Mouse (Mus musculus) brain, embryonic 18.5 days (tissue): ENCODE data around the gene Zfhx3.
A peak's percentile ranks its signal among the peaks of the same experiment; 100 is the strongest.

Experiments used
- DNase-seq: peaks from one replicate; pipeline ENCODE4 v3.0.0-alpha.2; 2012; ENCODE audit warnings: low read depth, low spot score

Gene Zfhx3

DNA sequence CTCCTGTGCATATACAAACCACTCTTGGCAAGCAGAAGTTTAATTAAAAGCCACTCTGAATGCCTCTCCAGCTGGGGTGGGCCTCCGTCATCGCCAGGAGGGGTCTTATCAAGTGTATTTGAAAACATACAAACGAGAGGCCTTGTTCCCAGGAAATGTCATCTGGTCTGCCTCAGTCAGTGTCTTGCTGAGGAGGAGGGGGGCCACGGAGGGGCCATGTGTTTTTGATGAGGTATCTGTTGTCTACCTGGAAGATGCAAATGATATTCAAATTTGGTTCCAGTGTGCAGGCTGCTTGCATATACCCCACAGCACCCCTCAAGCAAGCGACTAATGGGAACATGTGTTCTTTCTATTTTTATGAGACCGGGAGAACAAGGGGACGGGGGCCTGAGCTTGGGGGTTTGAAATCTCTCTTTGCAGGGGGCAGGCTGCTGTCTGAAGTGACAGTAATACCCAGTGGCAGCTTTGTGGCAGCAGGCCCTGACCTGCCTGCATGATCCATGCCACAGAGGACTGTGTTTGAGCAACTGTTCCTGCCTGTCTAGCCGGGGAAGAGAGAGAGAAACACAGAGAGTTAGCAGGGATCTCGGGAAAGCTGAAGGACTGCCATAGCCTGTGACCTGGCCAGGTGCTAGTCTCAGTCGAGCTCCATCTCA lies 412.8 kb downstream of the Zfhx3 start:
- no peak for DNase-seq

GRCm38 (mm10) chr8:108361402-108361801 lies 419.0 kb downstream of the Zfhx3 start:
- DNase-seq = no peak

DNA sequence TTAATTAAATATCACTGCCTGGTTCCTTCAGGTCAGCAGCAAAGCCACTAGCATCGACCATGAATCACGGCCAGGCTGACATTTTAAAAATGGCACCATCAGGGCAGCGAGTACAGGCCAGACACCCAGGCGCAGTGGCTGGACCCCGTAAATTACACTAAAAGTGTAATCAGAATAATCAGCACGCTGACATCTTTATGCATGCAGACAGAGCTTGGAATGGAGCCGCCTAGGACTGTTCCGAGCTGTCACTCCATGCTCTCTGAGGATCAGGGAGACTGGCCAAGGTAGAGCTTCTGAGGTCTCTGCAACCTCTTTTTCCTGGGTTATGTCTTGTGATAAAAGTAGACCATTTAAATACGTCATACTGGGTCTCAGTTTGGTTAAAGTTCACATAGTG lies 420.0 kb downstream of the Zfhx3 start:
- no peak for DNase-seq

GRCm38 (mm10) chr8:108363435-108363834 lies 421.0 kb downstream of the Zfhx3 start:
- no peak for DNase-seq

DNA sequence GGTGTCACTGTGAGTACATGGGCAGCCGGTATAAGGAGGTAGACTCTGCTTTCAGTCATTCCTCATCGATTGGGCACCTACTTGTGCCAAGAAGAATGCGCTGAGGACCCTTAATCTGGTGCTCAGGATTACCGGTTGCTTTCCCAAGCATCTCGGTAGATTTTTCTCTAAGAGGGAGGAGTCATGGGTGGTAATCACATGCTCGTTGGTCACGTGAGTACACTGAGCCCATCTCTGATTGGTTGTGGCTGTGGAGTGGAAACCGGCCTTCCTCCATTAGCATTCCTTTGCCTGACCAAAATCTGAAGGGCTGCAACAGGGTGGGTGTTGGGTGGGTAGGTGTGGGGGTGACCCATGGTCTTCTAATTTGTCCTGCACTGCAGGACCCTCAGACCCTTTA lies 421.4 kb downstream of the Zfhx3 start:
- no peak for DNase-seq

DNA sequence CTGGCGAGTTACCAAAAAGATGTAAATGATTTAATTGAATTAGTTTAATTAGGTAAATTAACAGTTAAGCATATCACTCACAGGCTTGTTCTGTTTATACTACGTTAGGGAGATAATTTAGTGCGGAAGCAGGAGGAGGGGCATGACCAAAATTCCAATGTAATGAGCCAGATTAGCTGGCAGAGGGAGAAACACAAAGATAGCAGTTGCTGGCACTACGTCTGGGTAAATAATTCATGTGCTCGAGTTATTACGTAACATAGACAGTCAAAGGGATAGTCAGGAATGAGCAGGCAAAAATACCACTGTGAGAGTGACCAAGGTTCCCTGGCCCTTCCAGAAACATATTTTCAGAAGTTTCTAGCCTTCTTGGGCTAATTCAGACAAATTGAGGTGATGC lies 426.6 kb downstream of the Zfhx3 start:
- no peak for DNase-seq

DNA sequence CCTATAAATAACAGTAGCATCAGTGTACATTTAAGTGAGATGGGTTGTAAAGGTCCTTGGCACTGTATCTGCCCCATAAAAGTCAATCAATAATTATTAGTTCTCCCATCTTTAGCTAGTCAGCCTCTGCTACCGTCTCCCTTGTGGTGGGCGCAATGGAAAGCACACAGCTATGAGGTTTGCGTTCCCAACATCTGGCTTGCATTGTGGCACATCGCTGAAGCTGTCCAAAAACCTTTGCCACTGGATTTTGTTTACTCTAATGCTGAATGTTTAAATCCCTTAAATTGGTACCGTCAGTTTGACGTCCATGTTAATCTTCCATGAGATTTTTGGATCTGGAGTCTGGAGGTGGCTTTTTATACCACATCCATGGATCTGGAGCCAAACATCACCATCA lies 428.3 kb downstream of the Zfhx3 start:
- no peak for DNase-seq

DNA sequence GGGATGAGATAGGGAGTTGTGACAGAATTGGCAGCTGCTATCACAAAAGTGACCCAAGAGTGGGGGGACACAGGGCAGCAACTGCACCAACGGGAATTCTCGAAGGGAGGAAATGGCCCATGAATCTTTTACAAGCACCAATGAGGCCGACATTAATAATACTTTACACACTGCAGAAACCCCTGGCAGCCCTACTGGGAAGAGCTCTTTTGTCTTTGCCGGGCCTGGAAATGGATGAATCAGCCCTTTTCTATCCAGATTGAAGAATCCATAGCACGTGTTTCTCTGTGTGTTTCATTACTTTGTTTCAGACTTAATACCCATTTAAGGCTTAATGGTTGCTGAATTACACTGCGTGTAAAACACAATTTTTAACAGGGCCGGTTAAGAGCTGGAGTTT lies 430.6 kb downstream of the Zfhx3 start:
- DNase-seq = no peak

GRCm38 (mm10) chr8:108378036-108378435 lies 435.6 kb downstream of the Zfhx3 start:
- DNase-seq = no peak

DNA sequence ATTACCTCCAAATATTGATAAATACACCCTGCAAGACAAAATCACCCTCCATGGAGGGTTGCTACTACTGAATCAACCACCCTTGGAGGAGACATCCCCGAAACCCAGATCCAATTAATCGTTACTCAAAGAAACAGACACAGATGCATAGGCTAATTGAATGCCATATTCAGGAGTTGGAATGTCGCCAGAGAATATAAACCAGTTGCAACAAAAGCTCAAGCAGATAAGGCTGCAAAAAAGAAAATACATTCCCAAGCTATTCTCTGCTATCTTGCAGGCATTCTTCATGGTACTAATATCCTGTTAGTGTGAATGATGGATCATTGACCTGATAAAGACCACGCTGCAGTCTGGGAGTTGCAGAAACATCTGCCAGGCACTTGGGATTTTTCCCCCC lies 440.7 kb downstream of the Zfhx3 start:
- no peak for DNase-seq

- DNase-seq = no peak
These were observed 444.9 kb downstream of the Zfhx3 start for GRCm38 (mm10) chr8:108387160-108387912.

DNA sequence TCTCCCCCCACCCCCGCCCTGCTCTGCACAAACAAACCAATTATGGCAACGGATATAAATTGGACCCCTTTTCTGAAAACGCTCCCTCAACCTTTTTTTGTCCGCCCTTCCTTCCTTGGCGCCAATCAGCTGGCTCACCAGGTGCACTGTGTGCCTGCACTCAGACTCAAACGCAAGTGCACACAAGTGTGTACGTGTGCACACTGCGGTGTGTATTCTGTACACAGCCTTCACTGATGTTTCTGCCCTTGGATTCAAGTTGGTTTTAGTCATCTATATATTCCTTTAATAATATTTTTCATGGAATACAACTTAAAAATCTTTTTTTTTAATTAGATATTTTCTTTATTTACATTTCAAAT lies 445.4 kb downstream of the Zfhx3 start:
- DNase-seq = no peak

DNA sequence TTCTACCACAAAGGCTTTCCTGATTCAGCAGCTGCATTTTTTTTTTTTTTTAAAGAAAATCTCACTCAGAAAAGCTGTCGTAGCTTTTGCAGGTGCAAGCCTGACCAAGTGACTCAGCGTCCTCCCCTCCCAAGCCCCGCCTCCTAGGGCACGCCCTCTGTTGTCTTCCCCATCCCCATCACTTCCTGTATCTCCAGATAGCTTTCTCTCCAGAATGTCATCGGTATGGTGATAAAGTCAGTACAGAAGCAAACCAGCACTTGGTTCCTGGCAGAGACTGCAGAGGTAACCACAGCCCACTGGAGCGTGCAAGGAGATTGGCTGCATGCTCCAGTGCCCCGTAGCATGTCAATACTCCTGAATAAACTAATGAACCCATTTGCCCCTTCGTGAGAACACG lies 450.5 kb downstream of the Zfhx3 start:
- DNase-seq = no peak

DNA sequence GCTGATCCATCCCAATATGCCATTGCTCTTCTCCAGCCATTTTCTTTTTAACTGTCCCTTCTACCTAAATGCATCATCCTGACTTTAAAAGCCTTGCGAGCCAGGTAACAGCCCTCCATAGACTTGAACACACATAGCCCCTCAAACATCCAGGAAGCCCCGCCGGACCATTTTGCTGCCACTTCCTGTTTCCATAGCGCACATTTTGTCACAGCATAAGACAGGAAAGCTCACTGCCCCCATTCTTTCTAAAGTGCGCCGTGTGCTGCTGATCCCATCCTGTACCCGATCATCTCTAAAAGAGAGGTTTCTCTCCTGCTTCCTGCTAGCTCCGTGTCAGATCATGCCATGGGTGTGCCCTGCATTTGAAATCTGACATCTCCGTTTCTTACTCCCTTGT lies 459.7 kb downstream of the Zfhx3 start:
- DNase-seq = no peak

DNA sequence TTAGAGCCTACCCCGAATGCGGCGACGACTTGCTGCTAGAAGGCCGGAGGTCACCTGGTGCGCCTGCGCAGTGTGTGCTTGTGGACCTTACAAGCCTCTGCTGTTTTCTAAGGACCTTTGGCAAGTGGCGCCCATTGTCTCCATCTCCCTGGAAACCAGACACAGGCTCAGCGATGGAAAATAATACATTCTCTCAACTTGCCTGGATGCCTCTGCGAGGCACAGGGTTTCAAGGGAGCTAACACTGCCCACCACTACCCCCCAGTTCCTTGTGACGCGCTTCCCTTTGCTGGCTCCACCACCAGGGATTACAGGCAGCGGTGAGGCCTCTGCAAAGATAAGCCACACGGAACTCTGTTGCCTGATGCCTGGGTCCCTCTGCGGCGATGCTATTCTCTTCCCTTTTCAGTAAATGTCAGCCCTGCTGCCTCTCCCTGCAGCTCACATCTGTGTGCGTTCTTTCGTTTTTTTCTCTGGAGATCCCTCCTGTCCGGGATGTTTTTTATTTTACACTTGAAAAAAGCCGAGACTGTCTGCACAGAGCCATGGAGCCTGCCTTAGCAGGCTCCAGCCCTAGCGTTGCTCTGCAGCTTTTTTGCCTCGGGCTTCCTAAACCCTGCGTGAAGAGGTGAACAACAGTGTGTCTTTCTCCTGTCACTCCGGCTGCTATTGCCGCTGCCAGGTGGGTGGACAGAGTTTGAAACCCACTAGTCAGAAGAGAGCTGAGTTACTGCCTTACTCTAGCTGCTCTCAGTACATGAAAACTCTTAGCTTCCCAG lies 464.5 kb downstream of the Zfhx3 start:
- DNase-seq = peak; percentile 39

- no peak for DNase-seq
These were observed 476.9 kb downstream of the Zfhx3 start for GRCm38 (mm10) chr8:108419162-108419844.

DNA sequence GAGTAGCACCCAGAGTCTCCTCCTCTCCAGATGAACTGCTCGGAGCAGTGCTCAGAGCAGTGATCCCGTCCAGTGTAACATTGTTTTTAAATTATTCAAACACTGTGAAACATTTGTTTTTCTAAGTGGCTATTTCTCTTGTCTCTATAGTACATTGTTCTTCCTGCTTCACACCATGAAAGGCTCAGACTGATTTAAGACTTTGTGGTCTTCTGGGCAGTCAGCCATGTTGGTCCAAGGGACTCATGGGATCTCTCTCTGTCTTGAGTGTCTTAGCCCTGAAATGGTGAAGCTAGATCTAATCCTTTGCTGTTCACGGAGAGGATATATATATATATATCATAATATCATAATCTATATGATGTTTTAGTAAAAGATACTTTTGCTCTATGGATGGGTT lies 480.1 kb downstream of the Zfhx3 start:
- no peak for DNase-seq

GRCm38 (mm10) chr8:108424337-108424736 lies 481.9 kb downstream of the Zfhx3 start:
- DNase-seq = no peak

DNA sequence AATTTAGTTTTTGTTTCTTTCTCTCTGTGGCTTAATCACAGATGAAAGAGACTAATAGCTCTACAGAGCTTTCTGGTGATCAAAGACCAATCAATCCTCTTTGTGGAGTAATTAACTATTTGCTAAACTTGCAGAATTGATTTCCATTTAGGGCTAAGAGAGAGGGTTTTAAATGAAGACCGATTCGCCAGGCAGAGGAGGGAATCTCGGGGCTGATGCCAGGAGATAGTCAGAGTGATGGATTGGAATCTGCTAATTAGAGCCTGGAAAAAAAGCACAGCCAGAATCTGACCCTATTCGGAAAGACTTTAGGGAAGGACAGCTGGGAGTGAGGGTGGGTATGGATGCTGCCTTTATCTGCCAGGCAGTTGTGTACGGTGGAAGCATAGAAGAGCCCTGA lies 490.9 kb downstream of the Zfhx3 start:
- DNase-seq = no peak

DNA sequence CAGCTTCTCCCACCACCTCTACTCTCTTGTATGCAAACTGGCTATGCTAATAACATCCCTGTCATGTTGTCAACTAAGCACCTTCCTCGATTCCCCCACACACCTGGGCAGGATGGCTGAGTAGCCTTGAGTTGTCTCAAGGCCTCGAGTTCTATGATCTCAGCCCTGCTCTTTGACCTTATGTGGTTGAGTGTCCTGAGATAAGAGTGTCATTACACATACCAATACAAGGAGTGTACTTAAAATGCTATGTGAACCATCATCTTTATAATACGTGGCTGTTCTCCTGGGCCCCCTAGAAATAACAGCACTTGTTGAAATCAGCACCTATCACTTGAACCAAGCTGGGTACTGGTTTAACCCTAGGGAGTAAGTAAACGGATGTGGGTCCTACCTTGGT lies 492.1 kb downstream of the Zfhx3 start:
- no peak for DNase-seq

DNA sequence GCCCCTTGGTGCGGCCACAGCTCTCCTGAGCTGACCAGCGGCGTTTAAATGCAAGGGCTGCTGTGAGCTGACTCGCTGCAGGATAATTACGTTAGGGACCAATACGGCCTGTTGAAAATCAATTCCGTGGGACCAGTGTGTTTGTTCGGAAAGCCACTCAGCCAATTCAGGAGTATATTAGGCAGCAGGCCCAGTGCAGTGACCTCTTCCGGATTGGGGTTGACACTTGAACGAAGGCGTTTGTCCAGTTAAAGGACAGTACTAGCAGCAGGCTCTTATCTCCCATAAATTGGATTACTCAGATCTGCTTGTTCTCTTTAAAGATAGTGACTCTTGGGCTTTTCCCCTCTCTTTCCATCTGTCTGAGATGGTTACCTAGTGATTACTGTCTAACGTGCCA lies 493.9 kb downstream of the Zfhx3 start:
- no peak for DNase-seq

DNA sequence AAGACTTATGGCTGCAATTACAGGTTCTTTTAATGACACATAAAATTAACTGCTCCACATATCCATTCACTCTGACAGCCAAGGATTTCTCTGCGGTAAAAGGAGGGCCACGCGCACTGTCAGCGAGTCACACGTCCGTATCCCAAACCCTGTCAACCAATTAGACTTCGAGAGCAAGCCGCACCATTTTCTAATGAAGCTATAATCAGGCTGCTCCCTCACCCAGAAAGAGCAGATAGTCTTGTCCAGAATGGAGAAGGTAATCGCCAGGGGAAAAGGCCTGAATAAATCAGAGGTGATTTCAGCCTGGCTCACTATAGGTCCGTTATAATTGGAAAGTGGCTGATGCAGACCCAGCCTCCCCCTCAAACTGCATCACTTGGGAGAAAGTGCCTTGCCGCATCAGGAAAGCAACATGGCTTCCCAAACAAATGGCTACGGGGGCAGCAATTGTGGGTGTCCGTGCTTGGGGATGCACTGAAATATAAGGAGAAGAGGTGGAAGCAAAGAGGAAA lies 494.9 kb downstream of the Zfhx3 start:
- no peak for DNase-seq
